Mouse (Mus musculus): ENCODE data around the gene Gm5624. TPM values are rescaled to one million over a fixed set of nuclear protein-coding genes. Genes with fewer than 3 reads are reported as not detected.
"Not testable (repeated sequence)": the region's sequence is repeated elsewhere in the genome, so short reads cannot be mapped to it uniquely, and the experiment has no call there.

Gm5624 gene
- polyA plus RNA-seq (2015; fragmentation: Nextera tagmentation; extraction: Ambion mirVana), result not detected in 2 replicates

DNA sequence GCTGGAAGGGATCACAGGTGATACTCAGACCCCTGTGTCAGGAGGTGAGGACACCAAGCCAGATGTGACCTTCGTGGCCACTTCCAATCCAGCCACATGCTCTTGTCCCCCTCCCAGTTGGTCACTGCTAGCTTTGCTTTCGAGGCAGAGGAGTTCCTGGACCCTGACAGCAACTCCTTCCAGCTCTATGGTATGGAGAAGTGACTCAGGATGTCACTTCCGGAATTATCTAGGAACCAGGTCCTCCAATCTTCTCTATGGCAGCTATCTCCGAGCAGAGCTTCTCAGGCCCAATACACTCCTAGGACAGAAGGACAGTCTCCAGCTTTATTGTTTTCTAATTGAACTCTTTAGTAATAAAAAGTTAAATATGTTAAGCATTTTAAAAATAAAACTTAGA lies at the start of gene Gm5624:
Gene Gm5624 (minus strand): TSS at position 202 of the 400 bp plus-strand sequence.
- WGBS, result 74% methylated on average over 4 of the region's 4 CpGs
- H3K9me3 ChIP-seq; H3K36me3 ChIP-seq (replicated peaks); H3K27me3 ChIP-seq (replicated peaks); H3K27ac ChIP-seq; H3K4me1 ChIP-seq; H3K4me2 ChIP-seq; ATAC-seq (replicated peaks); H3K9ac ChIP-seq; H3K4me3 ChIP-seq: not testable (repeated sequence)

DNA sequence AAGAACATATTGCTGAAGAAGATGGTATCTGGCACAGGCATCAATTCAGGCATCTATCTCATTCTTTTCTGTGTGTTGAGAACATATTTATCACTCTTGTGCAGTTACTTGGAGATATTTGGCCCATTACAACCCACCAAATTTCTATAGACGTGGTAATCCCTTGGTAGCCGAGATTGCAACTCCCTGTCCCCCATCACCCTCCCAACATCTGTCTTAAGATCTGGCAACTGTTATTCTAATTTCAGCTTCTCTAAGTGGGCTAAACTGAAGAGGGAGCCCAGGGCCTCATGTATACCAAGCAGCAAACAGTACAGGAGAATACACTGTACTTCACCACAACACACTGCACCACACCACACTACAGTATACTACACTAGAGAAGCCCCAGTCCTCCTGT lies 36.0 kb downstream of the Gm5624 start:
- not testable (repeated sequence) for H3K9me3 ChIP-seq; H3K36me3 ChIP-seq (replicated peaks); H3K4me1 ChIP-seq; H3K4me2 ChIP-seq; H3K9ac ChIP-seq; H3K27ac ChIP-seq; H3K27me3 ChIP-seq (replicated peaks); ATAC-seq (replicated peaks); H3K4me3 ChIP-seq
- WGBS, result 91% methylated on average over 2 of the region's 2 CpGs

DNA sequence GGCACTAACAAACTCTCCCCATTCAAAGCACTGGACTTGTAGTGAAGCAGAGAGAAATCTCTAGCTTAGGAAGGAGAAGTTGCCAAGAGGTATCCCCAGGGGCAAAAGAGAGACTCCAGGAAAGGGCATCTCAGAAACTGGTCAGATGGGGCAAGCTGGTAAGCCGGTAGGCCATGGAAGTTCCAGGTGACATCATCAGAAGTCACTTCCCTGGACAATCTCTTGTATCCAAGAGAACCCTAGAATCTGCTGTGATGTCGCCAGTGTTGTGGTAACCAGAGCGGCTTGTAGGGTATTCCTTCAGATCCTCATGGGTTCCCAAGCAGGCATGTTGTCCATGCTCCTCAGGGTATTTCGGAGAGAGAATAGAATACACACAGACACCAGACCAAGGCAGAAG lies 44.9 kb downstream of the Gm5624 start, which contains the start of gene Gm8247:
Gene Gm8247 (plus strand): TSS at position 301 of the 400 bp plus-strand sequence.
- H3K27me3 ChIP-seq (replicated peaks); H3K4me1 ChIP-seq; H3K4me3 ChIP-seq; H3K36me3 ChIP-seq (replicated peaks); ATAC-seq (replicated peaks); H3K9ac ChIP-seq; H3K4me2 ChIP-seq; H3K9me3 ChIP-seq; H3K27ac ChIP-seq: not testable (repeated sequence)
- 96% methylated on average over 4 of the region's 4 CpGs for WGBS

DNA sequence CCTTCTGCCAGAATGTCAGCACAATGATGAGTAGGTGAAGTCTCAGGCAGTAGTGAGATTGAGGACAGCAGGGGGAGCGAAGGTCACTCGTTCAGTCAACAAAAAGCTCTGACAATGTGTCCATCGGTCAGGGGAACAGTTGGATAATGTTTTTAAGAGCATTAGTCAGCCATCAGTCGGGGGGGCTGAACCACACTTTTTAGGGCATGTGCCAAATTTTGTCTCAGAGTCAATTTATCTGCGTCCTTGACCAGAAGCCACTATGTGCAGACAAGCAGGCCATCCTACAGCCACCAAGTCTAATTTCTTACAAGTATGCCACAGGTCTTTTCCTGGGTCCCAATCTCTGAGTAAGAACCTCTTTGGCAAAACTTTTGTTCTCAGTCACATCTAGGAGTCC lies 79.8 kb downstream of the Gm5624 start:
- H3K4me3 ChIP-seq; H3K9me3 ChIP-seq; H3K9ac ChIP-seq; H3K4me1 ChIP-seq; H3K4me2 ChIP-seq; H3K36me3 ChIP-seq (replicated peaks); ATAC-seq (replicated peaks); H3K27me3 ChIP-seq (replicated peaks); H3K27ac ChIP-seq: not testable (repeated sequence)
- WGBS, result 88% methylated on average over 5 of the region's 5 CpGs

DNA sequence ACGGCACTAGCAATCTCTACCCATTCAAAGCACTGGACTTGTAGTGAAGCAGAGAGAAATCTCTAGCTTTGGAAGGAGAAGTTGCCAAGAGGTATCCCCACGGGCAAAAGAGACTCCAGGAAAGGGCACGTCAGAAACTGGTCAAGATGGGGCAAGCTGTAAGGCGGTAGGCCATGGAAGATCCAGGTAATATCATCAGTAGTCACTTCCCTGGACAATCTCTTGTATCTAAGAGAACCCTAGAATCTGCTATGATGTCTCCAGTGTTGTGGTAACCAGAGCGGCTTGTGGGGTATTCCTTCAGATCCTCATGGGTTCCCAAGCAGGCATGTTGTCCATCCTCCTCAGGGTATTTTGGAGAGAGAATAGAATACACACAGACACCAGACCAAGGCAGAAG lies 109.8 kb downstream of the Gm5624 start, which contains the start of gene Gm17093:
Gene Gm17093 (plus strand): TSS at position 301 of the 400 bp plus-strand sequence.
- not testable (repeated sequence) for H3K9me3 ChIP-seq; ATAC-seq (replicated peaks); H3K4me3 ChIP-seq; H3K36me3 ChIP-seq (replicated peaks); H3K4me2 ChIP-seq; H3K27me3 ChIP-seq (replicated peaks); H3K27ac ChIP-seq; H3K4me1 ChIP-seq; H3K9ac ChIP-seq
- 88% methylated on average over 5 of the region's 5 CpGs for WGBS

Other genes with a start within 250 kb of the Gm5624 start
- not detected in 2 replicates for gene Gm3371, start 217.2 kb downstream of the Gm5624 start, polyA plus RNA-seq (2015; fragmentation: Nextera tagmentation; extraction: Ambion mirVana)
- gene Gm8232, start 194.3 kb downstream of the Gm5624 start, polyA plus RNA-seq (2015; fragmentation: Nextera tagmentation; extraction: Ambion mirVana), result not detected in 2 replicates
- gene BC061237, start 135.5 kb downstream of the Gm5624 start, polyA plus RNA-seq (2015; fragmentation: Nextera tagmentation; extraction: Ambion mirVana), result not detected in 2 replicates
- gene Gm17093, start 109.7 kb downstream of the Gm5624 start, polyA plus RNA-seq (2015; fragmentation: Nextera tagmentation; extraction: Ambion mirVana), result not detected in 2 replicates
- gene Gm8247, start 44.8 kb downstream of the Gm5624 start, polyA plus RNA-seq (2015; fragmentation: Nextera tagmentation; extraction: Ambion mirVana), result not detected in 2 replicates
- gene Gm8257, start 78.5 kb upstream of the Gm5624 start, polyA plus RNA-seq (2015; fragmentation: Nextera tagmentation; extraction: Ambion mirVana), result not detected in 2 replicates
- not detected in 2 replicates for gene Gm8267, start 122.4 kb upstream of the Gm5624 start, polyA plus RNA-seq (2015; fragmentation: Nextera tagmentation; extraction: Ambion mirVana)
- 0.43 and 0.52 TPM in 2 replicates for gene Ptgdr, start 231.4 kb upstream of the Gm5624 start, polyA plus RNA-seq (2015; fragmentation: Nextera tagmentation; extraction: Ambion mirVana)